Mouse (Mus musculus): ENCODE data around the gene Tubb4b. TPM values are rescaled to one million over a fixed set of nuclear protein-coding genes. Genes with fewer than 3 reads are reported as not detected.

Tubb4b gene
- total RNA-seq, 2 experiments from 2014 or later: 235 to 257 TPM

GRCm38 (mm10) chr2:25225811-25226379 lies 1.4 kb upstream of the Tubb4b start:
- DNase-seq (ENCODE audit: low spot score in 2 of 2): no peak

GRCm38 (mm10) chr2:25224766-25225752 lies 557 bp upstream of the Tubb4b start:
- peak; percentile 84 to 96 for DNase-seq (ENCODE audit: low spot score in 2 of 2)

- peak; percentile 60 to 61 for DNase-seq (ENCODE audit: low spot score in 2 of 2)
Observed at GRCm38 (mm10) chr2:25223681-25224491, 616 bp downstream of the Tubb4b start.

GRCm38 (mm10) chr2:25221331-25221772 lies 3.1 kb downstream of the Tubb4b start:
- DNase-seq (ENCODE audit: low spot score in 2 of 2): no peak

GRCm38 (mm10) chr2:25218445-25218844 lies 6.1 kb downstream of the Tubb4b start, which contains the start of gene Fam166a:
Gene Fam166a, plus strand, starts transcription at chr2:25218745.
- DNase-seq (ENCODE audit: low spot score in 2 of 2): no peak

GRCm38 (mm10) chr2:25217666-25218065 lies 6.8 kb downstream of the Tubb4b start:
- DNase-seq (ENCODE audit: low spot score in 2 of 2): no peak

GRCm38 (mm10) chr2:25214444-25214843 lies 10.1 kb downstream of the Tubb4b start, which contains the start of gene Stpg3:
Gene Stpg3, minus strand, starts transcription at chr2:25214637.
- no peak for DNase-seq (ENCODE audit: low spot score in 2 of 2)

GRCm38 (mm10) chr2:25213266-25213865 lies 11.1 kb downstream of the Tubb4b start:
- no peak for DNase-seq (ENCODE audit: low spot score in 2 of 2)

- DNase-seq (ENCODE audit: low spot score in 2 of 2): peak; percentile 76 to 84
Observed at GRCm38 (mm10) chr2:25211121-25211670, 13.3 kb downstream of the Tubb4b start, which contains the start of gene Nelfb. Gene Nelfb, minus strand, starts transcription at chr2:25211489.

GRCm38 (mm10) chr2:25210686-25211085 lies 13.8 kb downstream of the Tubb4b start:
- no peak for DNase-seq (ENCODE audit: low spot score in 2 of 2)

GRCm38 (mm10) chr2:25207593-25207992 lies 16.9 kb downstream of the Tubb4b start:
- DNase-seq (ENCODE audit: low spot score in 2 of 2): no peak

- no peak for DNase-seq (ENCODE audit: low spot score in 2 of 2)
Observed at GRCm38 (mm10) chr2:25203631-25204214, 20.8 kb downstream of the Tubb4b start.

- no peak for DNase-seq (ENCODE audit: low spot score in 2 of 2)
Observed at GRCm38 (mm10) chr2:25200631-25201030, 23.9 kb downstream of the Tubb4b start.

GRCm38 (mm10) chr2:25197946-25198345 lies 26.6 kb downstream of the Tubb4b start:
- DNase-seq (ENCODE audit: low spot score in 2 of 2): no peak

GRCm38 (mm10) chr2:25197191-25197590 lies 27.3 kb downstream of the Tubb4b start:
- no peak for DNase-seq (ENCODE audit: low spot score in 2 of 2)

GRCm38 (mm10) chr2:25196172-25196954 lies 28.1 kb downstream of the Tubb4b start, which contains the start of gene Tor4a:
Gene Tor4a, minus strand, starts transcription at chr2:25196886.
- peak; percentile 46 to 76 for DNase-seq (ENCODE audit: low spot score in 2 of 2)

GRCm38 (mm10) chr2:25195211-25196156 lies 29.0 kb downstream of the Tubb4b start:
- DNase-seq (ENCODE audit: low spot score in 2 of 2): no peak

Data from adrenal gland, postnatal 4 days (tissue).